Mouse (Mus musculus) kidney, postnatal 36 days (tissue): ENCODE measurements around the gene Herc2.

Experiments
- DNase-seq, 2 experiments: peaks; one replicate each; pipeline ENCODE4 v3.0.0; 2021 to 2022; ENCODE audit warnings: mixed read lengths in 2 of 2

The Herc2 gene

GRCm38 (mm10) chr7:56071724-56072123, 21.7 kb downstream of the Herc2 start:
- no peak for DNase-seq

- no peak for DNase-seq
These were observed 33.0 kb downstream of the Herc2 start for GRCm38 (mm10) chr7:56083034-56083433.

- DNase-seq = peak in 1 of 2 experiments; percentile 8
These were observed 39.1 kb downstream of the Herc2 start for GRCm38 (mm10) chr7:56089097-56089496.

- DNase-seq = no peak
These were observed 41.4 kb downstream of the Herc2 start for GRCm38 (mm10) chr7:56091445-56091844.

- no peak for DNase-seq
These were observed 52.4 kb downstream of the Herc2 start for GRCm38 (mm10) chr7:56102293-56102847.

GRCm38 (mm10) chr7:56112999-56113398, 63.0 kb downstream of the Herc2 start:
- peak in 1 of 2 experiments; percentile 10 for DNase-seq

- peak; percentile 22 to 24 for DNase-seq
These were observed 64.2 kb downstream of the Herc2 start for GRCm38 (mm10) chr7:56114148-56114547.

GRCm38 (mm10) chr7:56120968-56121367, 71.0 kb downstream of the Herc2 start:
- no peak for DNase-seq

- peak; percentile 39 to 42 for DNase-seq
These were observed 71.4 kb downstream of the Herc2 start for GRCm38 (mm10) chr7:56121425-56121824.

GRCm38 (mm10) chr7:56128080-56128479, 78.1 kb downstream of the Herc2 start:
- no peak for DNase-seq

GRCm38 (mm10) chr7:56129577-56129976, 79.6 kb downstream of the Herc2 start:
- no peak for DNase-seq

GRCm38 (mm10) chr7:56131548-56131947, 81.6 kb downstream of the Herc2 start:
- no peak for DNase-seq

- DNase-seq = no peak
These were observed 88.7 kb downstream of the Herc2 start for GRCm38 (mm10) chr7:56138706-56139105.

- no peak for DNase-seq
These were observed 96.4 kb downstream of the Herc2 start for GRCm38 (mm10) chr7:56146424-56146823.

GRCm38 (mm10) chr7:56148925-56149324, 98.9 kb downstream of the Herc2 start:
- no peak for DNase-seq

- DNase-seq = peak; percentile 5 to 18
These were observed 102.1 kb downstream of the Herc2 start for GRCm38 (mm10) chr7:56151885-56152676.

GRCm38 (mm10) chr7:56153161-56153560, 103.2 kb downstream of the Herc2 start:
- no peak for DNase-seq

- DNase-seq = peak in 1 of 2 experiments; percentile 7
These were observed 103.6 kb downstream of the Herc2 start for GRCm38 (mm10) chr7:56153625-56154024.

- DNase-seq = peak in 1 of 2 experiments; percentile 12
These were observed 113.3 kb downstream of the Herc2 start for GRCm38 (mm10) chr7:56163316-56163715.

- no peak for DNase-seq
These were observed 118.7 kb downstream of the Herc2 start for GRCm38 (mm10) chr7:56168713-56169112.

- DNase-seq = no peak
These were observed 127.4 kb downstream of the Herc2 start for GRCm38 (mm10) chr7:56177371-56177770.

GRCm38 (mm10) chr7:56191041-56191440, 141.0 kb downstream of the Herc2 start:
- no peak for DNase-seq

- no peak for DNase-seq
These were observed 141.7 kb downstream of the Herc2 start for GRCm38 (mm10) chr7:56191661-56192060.

GRCm38 (mm10) chr7:56201483-56202218, 151.7 kb downstream of the Herc2 start:
- DNase-seq = no peak
